Mouse (Mus musculus): ENCODE measurements around the gene Phtf2. TPM values are rescaled to one million over a fixed set of nuclear protein-coding genes. Genes with fewer than 3 reads are reported as not detected.
"Not testable (repeated sequence)": the region's sequence is repeated elsewhere in the genome, so short reads cannot be mapped to it uniquely, and the experiment has no call there.

The Phtf2 gene
- total RNA-seq, 2 experiments from 2014 or later: 17.9 to 23.9 TPM

- no peak for ATAC-seq (replicated peaks; ENCODE audit: low FRiP score, poor library complexity, severe bottlenecking)
These were observed 8.8 kb downstream of the Phtf2 start for GRCm38 (mm10) chr5:20873146-20873545.

GRCm38 (mm10) chr5:20865193-20865755, 16.6 kb downstream of the Phtf2 start:
- ATAC-seq (replicated peaks; ENCODE audit: low FRiP score, poor library complexity, severe bottlenecking): no peak

- no peak for ATAC-seq (replicated peaks; ENCODE audit: low FRiP score, poor library complexity, severe bottlenecking)
These were observed 17.5 kb downstream of the Phtf2 start for GRCm38 (mm10) chr5:20864216-20864969.

DNA sequence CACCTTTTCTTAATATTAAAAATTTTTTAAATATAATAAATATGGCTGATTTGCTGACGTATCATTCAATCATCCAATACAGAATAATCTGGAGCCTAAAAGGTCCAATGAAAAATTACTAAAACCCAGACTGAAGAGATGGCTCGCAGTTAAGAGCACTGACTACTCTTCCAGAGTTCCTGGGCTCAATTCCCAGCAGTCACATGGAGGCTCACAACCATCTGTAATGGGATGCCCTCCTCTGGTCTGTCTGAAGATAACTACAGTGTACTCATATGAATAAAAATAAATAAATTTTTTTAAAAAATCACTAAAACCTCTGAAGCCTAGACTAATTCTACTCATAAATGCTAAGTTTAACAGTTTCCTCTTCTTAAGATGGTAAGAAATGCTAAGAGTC, 20.0 kb downstream of the Phtf2 start:
- no peak for ATAC-seq (replicated peaks; ENCODE audit: low FRiP score, poor library complexity, severe bottlenecking)

DNA sequence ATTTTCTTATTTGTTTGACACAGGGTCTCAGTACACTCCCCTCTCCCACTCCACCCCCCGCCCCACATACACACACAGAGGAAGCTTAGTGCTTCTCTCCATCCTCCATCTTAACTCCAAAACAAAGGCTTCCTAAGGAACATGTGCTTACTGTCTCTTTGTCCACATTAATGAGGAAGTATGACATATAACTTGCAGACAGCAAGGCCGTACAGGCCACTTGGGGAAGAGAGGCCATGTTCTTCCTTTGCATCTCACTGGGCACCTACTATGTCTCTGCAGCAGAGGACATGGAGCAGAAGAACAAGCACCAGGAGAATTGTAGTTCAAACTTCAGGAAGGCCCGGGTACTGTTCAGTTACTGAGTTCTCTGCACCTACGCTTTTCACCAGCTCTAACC, 21.4 kb downstream of the Phtf2 start:
- no peak for ATAC-seq (replicated peaks; ENCODE audit: low FRiP score, poor library complexity, severe bottlenecking)

- no peak for ATAC-seq (replicated peaks; ENCODE audit: low FRiP score, poor library complexity, severe bottlenecking)
These were observed 23.5 kb downstream of the Phtf2 start for GRCm38 (mm10) chr5:20858404-20858803.

GRCm38 (mm10) chr5:20855066-20855465, 26.9 kb downstream of the Phtf2 start:
- no peak for ATAC-seq (replicated peaks; ENCODE audit: low FRiP score, poor library complexity, severe bottlenecking)

GRCm38 (mm10) chr5:20847010-20847409, 34.9 kb downstream of the Phtf2 start:
- ATAC-seq (replicated peaks; ENCODE audit: low FRiP score, poor library complexity, severe bottlenecking): no peak

- ATAC-seq (replicated peaks; ENCODE audit: low FRiP score, poor library complexity, severe bottlenecking): no peak
These were observed 38.1 kb downstream of the Phtf2 start for GRCm38 (mm10) chr5:20843816-20844215.

DNA sequence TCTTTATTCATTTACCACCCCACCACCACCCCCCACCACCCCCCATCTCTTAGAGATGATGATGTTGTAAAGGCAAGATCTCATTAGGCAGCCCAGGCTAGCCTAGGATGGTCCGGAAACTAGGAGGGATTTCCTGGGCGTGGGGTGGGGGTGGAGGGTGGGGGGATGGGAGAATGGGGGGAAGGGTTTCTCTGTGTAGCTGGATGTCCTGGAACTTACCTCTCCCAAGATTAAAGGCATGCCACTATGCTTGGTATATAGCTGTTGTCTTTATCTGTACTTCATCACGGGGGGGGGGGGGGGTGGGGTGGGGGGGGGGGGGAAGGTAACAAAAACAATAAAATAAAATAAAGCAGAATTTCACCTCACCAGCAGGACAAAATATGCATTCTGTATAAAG, 38.5 kb downstream of the Phtf2 start:
- ATAC-seq (replicated peaks; ENCODE audit: low FRiP score, poor library complexity, severe bottlenecking): no peak

DNA sequence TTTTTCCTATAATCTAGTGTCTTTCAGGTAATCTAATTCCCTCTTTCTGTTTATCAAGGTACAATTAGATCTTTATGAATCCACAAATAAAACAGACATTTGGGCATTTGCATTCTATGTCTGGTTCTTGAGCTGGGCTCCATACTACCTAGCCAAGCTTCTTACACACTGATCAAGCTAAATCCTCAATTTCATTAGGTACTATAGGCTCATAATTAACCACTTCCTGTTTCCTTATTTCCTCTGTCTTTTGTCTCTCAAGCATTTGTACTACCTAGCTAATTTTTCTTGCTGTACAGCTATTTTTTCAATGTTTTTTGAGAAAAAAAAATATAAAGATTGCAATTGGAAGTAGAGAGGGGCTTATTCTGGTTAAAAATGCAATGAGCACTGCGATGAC, 44.8 kb downstream of the Phtf2 start:
- ATAC-seq (replicated peaks; ENCODE audit: low FRiP score, poor library complexity, severe bottlenecking): no peak

DNA sequence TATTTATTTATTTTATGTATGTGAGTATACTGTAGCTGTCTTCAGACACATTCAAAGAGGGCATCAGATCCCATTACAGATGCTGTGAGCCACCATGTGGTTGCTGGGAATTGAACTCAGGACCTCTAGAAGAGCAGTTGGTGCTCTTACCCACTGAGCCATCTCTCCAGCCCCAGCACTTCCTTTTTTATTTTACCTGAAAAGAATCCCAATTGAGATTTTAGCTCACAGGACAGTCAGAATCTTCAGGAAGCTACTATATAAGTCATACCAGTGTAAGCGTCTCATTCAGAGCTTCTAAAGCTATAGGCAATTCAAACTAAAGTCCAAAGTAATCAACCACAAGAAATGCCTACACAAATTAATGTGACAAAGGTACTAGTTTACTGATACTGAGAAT, 47.5 kb downstream of the Phtf2 start:
- no peak for ATAC-seq (replicated peaks; ENCODE audit: low FRiP score, poor library complexity, severe bottlenecking)

GRCm38 (mm10) chr5:20831433-20831832, 50.5 kb downstream of the Phtf2 start:
- ATAC-seq (replicated peaks; ENCODE audit: low FRiP score, poor library complexity, severe bottlenecking): no peak

GRCm38 (mm10) chr5:20830717-20831116, 51.2 kb downstream of the Phtf2 start:
- ATAC-seq (replicated peaks; ENCODE audit: low FRiP score, poor library complexity, severe bottlenecking): no peak

- no peak for ATAC-seq (replicated peaks; ENCODE audit: low FRiP score, poor library complexity, severe bottlenecking)
These were observed 60.3 kb downstream of the Phtf2 start for GRCm38 (mm10) chr5:20821647-20822046.

DNA sequence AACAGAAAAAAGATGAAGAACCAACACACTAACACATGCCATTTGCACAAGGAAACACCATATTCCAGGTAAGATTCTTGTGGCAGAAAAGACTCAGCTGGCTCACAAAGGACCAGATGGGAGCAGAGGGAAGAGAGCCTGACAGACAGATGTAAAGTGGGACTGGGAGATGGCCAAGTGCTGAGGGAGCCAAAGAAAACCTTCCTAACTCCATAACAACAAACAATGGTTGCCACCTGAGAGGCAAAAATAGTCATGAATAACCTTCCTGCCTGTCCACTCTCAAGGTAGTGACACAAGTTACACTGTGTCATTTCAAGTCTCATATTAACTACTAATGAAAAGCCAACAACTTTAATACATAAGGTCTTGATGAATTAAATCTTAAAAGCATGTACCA, 60.8 kb downstream of the Phtf2 start:
- ATAC-seq (replicated peaks; ENCODE audit: low FRiP score, poor library complexity, severe bottlenecking): no peak

GRCm38 (mm10) chr5:20815094-20815493, 66.8 kb downstream of the Phtf2 start:
- ATAC-seq (replicated peaks; ENCODE audit: low FRiP score, poor library complexity, severe bottlenecking): no peak

GRCm38 (mm10) chr5:20810449-20810848, 71.5 kb downstream of the Phtf2 start:
- no peak for ATAC-seq (replicated peaks; ENCODE audit: low FRiP score, poor library complexity, severe bottlenecking)

DNA sequence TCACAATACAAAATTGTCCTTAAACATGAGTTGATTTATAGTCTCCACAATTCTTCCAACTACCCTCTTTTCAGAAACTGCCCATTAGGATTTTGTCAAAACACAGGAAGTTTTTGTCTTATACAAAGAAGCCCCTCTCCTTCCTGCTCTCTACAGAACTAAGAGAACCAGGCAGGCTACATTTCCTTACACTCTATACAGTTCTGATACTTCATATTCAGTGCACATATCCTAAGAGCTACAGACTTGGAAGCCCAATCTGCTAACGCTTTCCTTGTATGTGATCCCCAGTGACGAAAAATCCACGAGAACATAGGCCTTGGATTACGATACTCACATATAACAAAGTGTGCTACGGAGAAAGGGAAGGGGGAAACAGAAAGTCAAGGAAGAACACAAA, 86.0 kb downstream of the Phtf2 start:
- ATAC-seq (replicated peaks; ENCODE audit: low FRiP score, poor library complexity, severe bottlenecking): no peak

GRCm38 (mm10) chr5:20791793-20792554, 90.0 kb downstream of the Phtf2 start:
- no peak for ATAC-seq (replicated peaks; ENCODE audit: low FRiP score, poor library complexity, severe bottlenecking)

DNA sequence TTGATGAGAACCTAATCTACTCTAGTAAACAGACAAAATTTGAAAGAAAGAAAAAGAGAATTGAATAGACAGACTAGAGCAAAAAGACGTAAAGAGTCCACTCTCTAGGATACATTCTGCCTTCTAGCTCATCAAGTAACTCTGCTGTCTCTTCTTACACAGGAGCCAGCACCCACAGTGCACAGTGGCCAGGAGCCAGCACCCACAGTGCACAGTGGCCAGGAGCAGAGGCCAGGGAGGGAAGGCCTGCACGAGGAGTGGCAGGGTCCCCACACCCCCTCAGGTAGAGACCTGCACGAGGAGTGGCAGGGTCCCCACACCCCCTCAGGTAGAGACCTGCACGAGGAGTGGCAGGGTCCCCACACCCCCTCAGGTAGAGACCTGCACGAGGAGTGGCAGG, 95.5 kb downstream of the Phtf2 start:
- not testable (repeated sequence) for ATAC-seq (replicated peaks; ENCODE audit: low FRiP score, poor library complexity, severe bottlenecking)
